Mouse (Mus musculus) heart, adult 11 months (tissue): ENCODE measurements at regions not wholly inside any gene's neighbourhood (a gene's known extent, or its start where the extent isn't known, plus 50 kb on each side); places are given as distances from the start of the nearest gene placed in this dataset.

Experiments
- DNase-seq: peaks from one replicate; pipeline ENCODE4 v3.0.0; 2022

- no peak for DNase-seq
Measured at GRCm38 (mm10) chr1:48792573-48792972, 1899.9 kb upstream of the Slc39a10 start.

GRCm38 (mm10) chr1:48753252-48753755, 1860.7 kb upstream of the Slc39a10 start:
- no peak for DNase-seq

DNA sequence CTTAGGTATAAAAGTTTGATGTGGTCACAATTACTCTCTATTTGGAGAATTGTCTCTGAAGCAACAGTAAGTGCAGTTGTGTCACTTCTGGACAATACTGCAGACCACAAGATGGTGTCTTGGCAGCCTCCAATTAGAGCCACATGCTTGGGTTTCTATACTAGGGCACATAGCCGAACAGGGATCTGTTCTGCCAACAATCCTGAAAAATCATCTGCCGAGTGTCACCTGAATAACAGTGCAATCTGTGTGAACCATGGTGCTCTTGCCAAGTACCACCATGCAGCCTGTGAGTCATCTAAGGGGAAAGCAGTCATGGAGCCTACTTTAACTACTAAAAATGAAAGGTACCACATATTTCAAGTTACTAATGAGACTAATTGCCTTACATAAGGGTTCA, 1840.9 kb upstream of the Slc39a10 start:
- peak; percentile 62 for DNase-seq

DNA sequence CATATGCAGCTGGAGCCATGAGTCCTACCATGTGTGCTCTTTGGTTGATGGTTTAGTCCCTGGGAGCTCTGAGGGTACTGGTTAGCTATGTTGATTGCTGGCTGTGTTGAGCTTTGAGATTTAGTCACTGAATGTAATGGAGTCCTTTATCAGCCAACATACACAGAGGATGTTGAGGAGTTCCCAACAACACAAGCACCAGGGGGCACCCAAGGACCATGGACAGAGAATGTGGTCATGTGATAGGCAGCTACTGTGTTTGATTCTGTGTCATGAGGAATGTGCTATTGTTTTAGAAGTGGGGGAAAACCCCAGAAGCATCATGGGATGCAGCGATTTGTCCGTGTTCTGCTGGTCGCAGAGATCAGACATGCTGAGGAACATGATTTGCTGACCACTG, 1816.0 kb upstream of the Slc39a10 start:
- peak; percentile 81 for DNase-seq
